Mouse (Mus musculus) myocyte (in vitro differentiated cells): Measurements from ENCODE around the gene Tecr. TPM values are rescaled to one million over a fixed set of nuclear protein-coding genes. Genes with fewer than 3 reads are reported as not detected.
A peak's percentile ranks its signal among the peaks of the same experiment; 100 is the strongest.

Experiments
- H3K27me3 ChIP-seq: one replicate; pipeline ENCODE4 v1.6.1; 2011; ENCODE audit not compliant: control insufficient read depth, insufficient read depth, insufficient read length
- H3K36me3 ChIP-seq: one replicate; pipeline ENCODE4 v1.6.1; 2011; ENCODE audit not compliant: control insufficient read depth, insufficient read depth
- H3K4me2 ChIP-seq: one replicate; pipeline ENCODE4 v1.6.1; 2011; ENCODE audit warnings: low read depth, control low read depth
- H3K4me3 ChIP-seq: one replicate; pipeline ENCODE4 v1.5.1; 2011; ENCODE audit warnings: mild to moderate bottlenecking, control low read depth, moderate library complexity
- H3K79me2 ChIP-seq: one replicate; pipeline ENCODE4 v1.6.1; 2011; ENCODE audit not compliant: control insufficient read depth, insufficient read depth
- H3ac ChIP-seq: one replicate; pipeline ENCODE4 v1.6.1; 2011; ENCODE audit not compliant: control insufficient read depth, insufficient read length
- CEBPB ChIP-seq: IDR thresholded peaks from 2 replicates; pipeline ENCODE4 v1.6.1; 2011; ENCODE audit warnings: mild to moderate bottlenecking, moderate library complexity; ENCODE audit not compliant: poor library complexity, insufficient read depth, severe bottlenecking
- E2F4 ChIP-seq: IDR thresholded peaks from one replicate; pipeline ENCODE4 v1.6.1; 2011; ENCODE audit warnings: mild to moderate bottlenecking, control low read depth, moderate library complexity; ENCODE audit not compliant: insufficient read depth
- MAX ChIP-seq: IDR thresholded peaks from one replicate; pipeline ENCODE4 v1.6.1; 2011; ENCODE audit warnings: low read depth, mild to moderate bottlenecking, control low read depth
- MYOD1 ChIP-seq, 3 experiments: IDR thresholded peaks; one replicate each; pipeline ENCODE4 v1.6.1; 2011; ENCODE audit warnings: control low read depth in 2 of 3, low read depth in 2 of 3, mild to moderate bottlenecking in 2 of 3, moderate library complexity in 1 of 3; ENCODE audit not compliant: insufficient read length in 2 of 3, control insufficient read depth in 1 of 3
- MYOG ChIP-seq, 3 experiments: IDR thresholded peaks; one replicate each; pipeline ENCODE4 v1.6.1; 2011; ENCODE audit warnings: control low read depth in 2 of 3, low read depth in 2 of 3, mild to moderate bottlenecking in 2 of 3; ENCODE audit not compliant: insufficient read length in 2 of 3, control insufficient read depth in 1 of 3, insufficient read depth in 1 of 3
- POLR2A ChIP-seq: IDR thresholded peaks from one replicate; pipeline ENCODE4 v1.6.1; 2011; ENCODE audit warnings: low read depth, mild to moderate bottlenecking, control low read depth, moderate library complexity; ENCODE audit not compliant: insufficient read length
- POLR2AphosphoS2 ChIP-seq: IDR thresholded peaks from one replicate; pipeline ENCODE4 v1.6.1; 2011; ENCODE audit warnings: low read depth, control low read depth; ENCODE audit not compliant: insufficient read length
- REST ChIP-seq: IDR thresholded peaks from one replicate; pipeline ENCODE4 v1.6.1; 2011; ENCODE audit warnings: mild to moderate bottlenecking, control low read depth, moderate library complexity; ENCODE audit not compliant: insufficient read depth, insufficient read length
- SRF ChIP-seq: IDR thresholded peaks from one replicate; pipeline ENCODE4 v1.6.1; 2011; ENCODE audit warnings: low read depth; ENCODE audit not compliant: control insufficient read depth, insufficient read length
- TCF12 ChIP-seq: IDR thresholded peaks from one replicate; pipeline ENCODE4 v1.6.1; 2011; ENCODE audit warnings: mild to moderate bottlenecking, control low read depth; ENCODE audit not compliant: poor library complexity, insufficient read depth, severe bottlenecking
- TCF3 ChIP-seq: IDR thresholded peaks from one replicate; pipeline ENCODE4 v1.6.1; 2011; ENCODE audit warnings: low read depth, control low read depth; ENCODE audit not compliant: insufficient read length
- USF1 ChIP-seq: IDR thresholded peaks from one replicate; pipeline ENCODE4 v1.6.1; 2011; ENCODE audit warnings: low read depth, mild to moderate bottlenecking, control low read depth, moderate library complexity
- polyA plus RNA-seq: library from polyadenylated mRNA; unstranded; fragments of >200 nt; fragmentation: generic; extraction: Trizol; gene quantifications from one replicate; pipeline ENCODE4 v1.2.1, GENCODE M21; 2012; ENCODE audit warnings: missing spikeins

Tecr gene
- polyA plus RNA-seq, 1 experiment, result 459 TPM

- Histone ChIP-seq H3ac (no peak overlapping the region), H3K4me2 (no peak overlapping the region), H3K36me3 (peaks cover 5% of the 10 kb centered on the region), H3K4me3 (no peak overlapping the region), H3K27me3 (no peaks in the 10 kb centered on the region), H3K79me2 (peaks cover 27% of the 10 kb centered on the region)
- TF ChIP-seq CEBPB (no peak), MAX (no peak), TCF12 (no peak), USF1 (no peak), TCF3 (no peak), MYOD1 (IDR thresholded peaks at IDR 0.05; ENCODE audit: control insufficient read depth in 1 of 3, insufficient read length in 2 of 3, low read depth in 2 of 3) (no peak), POLR2AphosphoS2 (peak; percentile 54), POLR2A (no peak)
Observed at GRCm38 (mm10) chr8:83613695-83614094, 5.9 kb upstream of the Tecr start.

GRCm38 (mm10) chr8:83611921-83612320 is 4.2 kb upstream of the Tecr start:
- Histone ChIP-seq H3K36me3 (peaks cover 5% of the 10 kb centered on the region), H3K79me2 (peaks cover 32% of the 10 kb centered on the region), H3K4me3 (no peak overlapping the region), H3ac (no peak overlapping the region), H3K27me3 (no peaks in the 10 kb centered on the region), H3K4me2 (no peak overlapping the region)
- TF ChIP-seq POLR2A, result no peak
- TF ChIP-seq REST, result no peak
- no peak for TF ChIP-seq TCF12
- TF ChIP-seq SRF, result no peak
- no peak for TF ChIP-seq MAX
- no peak for TF ChIP-seq USF1
- TF ChIP-seq POLR2AphosphoS2, result no peak
- no peak for TF ChIP-seq MYOG (IDR thresholded peaks at IDR 0.05; ENCODE audit: control insufficient read depth in 1 of 3, insufficient read depth in 1 of 3, insufficient read length in 2 of 3, low read depth in 2 of 3)
- TF ChIP-seq E2F4, result no peak
- no peak for TF ChIP-seq TCF3
- TF ChIP-seq CEBPB, result no peak
- no peak for TF ChIP-seq MYOD1 (IDR thresholded peaks at IDR 0.05; ENCODE audit: control insufficient read depth in 1 of 3, insufficient read length in 2 of 3, low read depth in 2 of 3)

GRCm38 (mm10) chr8:83609547-83610180 is 1.9 kb upstream of the Tecr start:
- peaks cover 5% of the 10 kb centered on the region for H3K36me3 ChIP-seq
- H3K79me2 ChIP-seq, result peaks cover 32% of the 10 kb centered on the region
- H3ac ChIP-seq, result no peak overlapping the region
- no peaks in the 10 kb centered on the region for H3K27me3 ChIP-seq
- H3K4me2 ChIP-seq, result peak overlapping the region; percentile 79
- TF ChIP-seq USF1 (no peak), MYOD1 (IDR thresholded peaks at IDR 0.05; ENCODE audit: control insufficient read depth in 1 of 3, insufficient read length in 2 of 3, low read depth in 2 of 3) (no peak), TCF12 (no peak), POLR2AphosphoS2 (no peak), MYOG (IDR thresholded peaks at IDR 0.05; ENCODE audit: control insufficient read depth in 1 of 3, insufficient read depth in 1 of 3, insufficient read length in 2 of 3, low read depth in 2 of 3) (no peak), CEBPB (no peak), REST (no peak), TCF3 (no peak), MAX (no peak), POLR2A (no peak), E2F4 (no peak), SRF (no peak)
- peak overlapping the region; percentile 80 for H3K4me3 ChIP-seq

GRCm38 (mm10) chr8:83609086-83609485 is 1.3 kb upstream of the Tecr start:
- H3K4me2 ChIP-seq, result peak overlapping the region; percentile 79
- peaks cover 5% of the 10 kb centered on the region for H3K36me3 ChIP-seq
- peaks cover 32% of the 10 kb centered on the region for H3K79me2 ChIP-seq
- H3K4me3 ChIP-seq, result peak overlapping the region; percentile 80
- H3K27me3 ChIP-seq, result no peaks in the 10 kb centered on the region
- H3ac ChIP-seq, result peak overlapping the region; percentile 79
- TF ChIP-seq POLR2A (no peak), CEBPB (no peak), USF1 (no peak), REST (no peak), TCF12 (no peak), POLR2AphosphoS2 (no peak), MYOD1 (IDR thresholded peaks at IDR 0.05; ENCODE audit: control insufficient read depth in 1 of 3, insufficient read length in 2 of 3, low read depth in 2 of 3) (no peak), MAX (no peak), E2F4 (no peak), TCF3 (no peak), SRF (no peak), MYOG (IDR thresholded peaks at IDR 0.05; ENCODE audit: control insufficient read depth in 1 of 3, insufficient read depth in 1 of 3, insufficient read length in 2 of 3, low read depth in 2 of 3) (no peak)

- H3K79me2 ChIP-seq, result peaks cover 32% of the 10 kb centered on the region
- peak overlapping the region; percentile 79 for H3K4me2 ChIP-seq
Observed at GRCm38 (mm10) chr8:83608398-83608829, 643 bp upstream of the Tecr start.

More at GRCm38 (mm10) chr8:83608398-83608829, 643 bp upstream of the Tecr start:
- peak overlapping the region; percentile 80 for H3K4me3 ChIP-seq
- H3ac ChIP-seq, result peak overlapping the region; percentile 79
- no peaks in the 10 kb centered on the region for H3K27me3 ChIP-seq
- peaks cover 5% of the 10 kb centered on the region for H3K36me3 ChIP-seq
- no peak for TF ChIP-seq TCF12
